8 mouse cellular contexts compared by ENCODE assay signal in genomic region chrX:140456279-140456731, GRCm38 (mm10). TPM values are rescaled to one million over a fixed set of nuclear protein-coding genes. Genes with fewer than 3 reads are reported as not detected.
A peak's percentile ranks its signal among the peaks of the same experiment; 100 is the strongest.
DNase-seq lines count a peak whose midpoint lies in the region; ATAC-seq and TF ChIP-seq lines count a peak whose summit lies in the region.

Gene Prps1 (plus strand): TSS chrX:140456613.

- in situ Hi-C loops in Patski (cut with MboI; ENCODE audit: low pct_unique_long_range_greater_than_20kb) = no loop called here

- H3K9ac ChIP-seq in hindbrain, embryonic 14.5 days = peak within 1 kb of the TSS; percentile 60

- peak; percentile 47 for DNase-seq in Patski (ENCODE audit: low read depth, low spot score)
- DNase-seq in cerebellum, postnatal 14 days = peak; percentile 90 to 91
- peak; percentile 65 to 74 for DNase-seq in frontal cortex, postnatal 25 days (ENCODE audit: low spot score in 2 of 2)
- DNase-seq in hindbrain, embryonic 14.5 days (ENCODE audit: low spot score) = peak; percentile 88
- DNase-seq in layer of hippocampus, postnatal 36 days = peak; percentile 79 to 80
- peak; percentile 88 for DNase-seq in lung, postnatal 36 days
- DNase-seq in retina, postnatal 1 day = peak; percentile 94
- peak; percentile 59 to 68 for DNase-seq in urinary bladder, adult 18-20 months (ENCODE audit: low spot score in 2 of 2)

- TF ChIP-seq CTCF in Patski (IDR thresholded peaks at IDR 0.05) = no peak

- H3K27me3 ChIP-seq in Patski = no peaks in the 10 kb centered on the region
- 0 out of 2 replicates have a peak, but pooled peaks cover 3% of the 10 kb centered on the region for H3K27me3 ChIP-seq in hindbrain, embryonic 14.5 days (ENCODE audit: control insufficient read depth, insufficient read depth, low read length)

- CTCF ChIA-PET in Patski (lab: Charles Lee) = interaction anchor here (1.5 kb wide), 1 partner anchor 11 kb away, joined by 3 read pairs; no protein-coding TSS in a partner anchor

- POLR2A ChIA-PET in Patski (lab: Charles Lee) = no interaction called here

- H3K4me3 ChIP-seq in hindbrain, embryonic 14.5 days (replicated peaks; ENCODE audit: low read length) = peak within 1 kb of the TSS; percentile 51

- ATAC-seq in Patski = peak; percentile 77
- ATAC-seq in hindbrain, embryonic 14.5 days (ENCODE audit: low FRiP score) = peak; percentile 96

- no peaks in the 10 kb centered on the region for H3K36me3 ChIP-seq in hindbrain, embryonic 14.5 days (replicated peaks; ENCODE audit: control insufficient read depth, insufficient read depth)

- H3K4me1 ChIP-seq in hindbrain, embryonic 14.5 days (replicated peaks; ENCODE audit: control insufficient read depth, insufficient read depth, low read length) = no peaks in the 10 kb centered on the region

- H3K9me3 ChIP-seq in hindbrain, embryonic 14.5 days (ENCODE audit: control insufficient read depth, low read length) = no peaks in the 10 kb centered on the region

- H3K27ac ChIP-seq in hindbrain, embryonic 14.5 days = peak within 1 kb of the TSS; percentile 54; the same call in 1 of the 2 replicates

- 16% methylated on average over 26 of the region's 26 CpGs for WGBS in hindbrain, embryonic 14.5 days

- H3K4me2 ChIP-seq in hindbrain, embryonic 14.5 days (replicated peaks) = peak within 1 kb of the TSS; percentile 55

RNA-seq across cellular contexts. Expression of gene Prps1, which starts in this region (rescaled TPM):
- 51.2 TPM for polyA plus RNA-seq in Patski (2021)
- polyA plus RNA-seq in hindbrain, embryonic 14.5 days (2014; fragmentation: Nextera tagmentation; extraction: Ambion mirVana) = 89.4 and 98.9 TPM in 2 replicates
- 10 to 100 TPM; 72.5 to 77.2 TPM for total RNA-seq in layer of hippocampus, postnatal 36 days (2021)

Comparison
In these comparisons a context has a peak if more than half of its experiments do, and no peak if none do; other contexts are left out.
1. Peak in every context shown above with its lines: DNase-seq, ATAC-seq, H3K4me3 ChIP-seq and H3K27ac ChIP-seq.